Mouse (Mus musculus): Measurements from ENCODE around the gene 1810062G17Rik. TPM values are rescaled to one million over a fixed set of nuclear protein-coding genes. Genes with fewer than 3 reads are reported as not detected.

The 1810062G17Rik gene
- polyA plus RNA-seq, 1 experiment from 2014 or later, result 0.96 TPM

DNA sequence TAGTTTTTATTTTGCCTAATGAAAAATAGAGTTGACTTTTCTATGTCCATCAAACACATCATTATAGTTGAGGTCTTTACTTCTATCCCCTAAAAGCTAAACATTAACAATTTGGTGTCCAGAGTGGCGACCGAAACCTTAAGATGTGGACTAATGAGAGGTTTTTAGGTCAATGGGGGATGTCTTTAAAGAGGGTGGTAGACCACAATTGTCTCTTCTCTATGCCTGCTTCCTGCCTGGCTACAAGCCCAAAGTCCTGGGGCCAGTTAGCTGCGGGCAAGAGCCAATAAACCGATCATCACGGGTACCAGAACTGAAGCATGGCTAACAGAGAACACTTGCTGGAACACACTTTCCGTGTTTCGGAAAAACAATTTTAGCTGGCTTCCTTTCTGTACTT is 15.0 kb upstream of the 1810062G17Rik start:
- H3K27me3 ChIP-seq, result no peaks in the 10 kb centered on the region
- H3K27ac ChIP-seq, result no peak overlapping the region
- H3K4me1 ChIP-seq, result no peaks in the 10 kb centered on the region
- H3K4me3 ChIP-seq, result no peak overlapping the region
- H3K9ac ChIP-seq, result no peak overlapping the region
- WGBS, result 85% methylated on average over 7 of the region's 7 CpGs
- peaks cover 23% of the 10 kb centered on the region; the same call in 1 of the 2 replicates for H3K36me3 ChIP-seq
- no peaks in the 10 kb centered on the region for H3K9me3 ChIP-seq
- H3K4me2 ChIP-seq (replicated peaks), result no peak overlapping the region
- no peak for ATAC-seq (ENCODE audit: insufficient number of reproducible peaks, insufficient read depth, low FRiP score, low TSS enrichment)

DNA sequence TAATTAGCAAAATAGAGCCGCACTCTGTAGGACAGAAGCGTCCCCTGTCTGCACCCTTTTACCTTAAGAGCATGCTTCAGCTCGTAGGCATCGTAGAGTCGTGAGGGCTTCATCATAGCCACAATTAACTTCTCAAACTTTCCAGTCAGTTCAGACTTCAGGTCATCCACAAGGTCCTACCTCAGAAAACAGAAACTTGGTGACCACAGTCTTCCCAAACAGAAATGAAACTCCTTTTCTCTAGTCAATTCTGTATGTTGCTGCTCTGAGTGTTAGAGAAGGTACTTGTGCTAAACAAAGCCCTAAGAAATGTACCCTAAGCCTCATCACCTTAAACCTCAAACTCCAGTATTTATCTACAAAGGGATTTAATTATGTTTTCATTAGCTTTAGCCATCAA is 13.9 kb upstream of the 1810062G17Rik start:
- Histone ChIP-seq H3K9me3 (no peaks in the 10 kb centered on the region), H3K4me2 (replicated peaks) (no peak overlapping the region), H3K27ac (no peak overlapping the region), H3K27me3 (no peaks in the 10 kb centered on the region), H3K4me3 (no peak overlapping the region), H3K36me3 (peaks cover 21% of the 10 kb centered on the region; the same call in 1 of the 2 replicates), H3K9ac (no peak overlapping the region), H3K4me1 (no peaks in the 10 kb centered on the region)
- ATAC-seq (ENCODE audit: insufficient number of reproducible peaks, insufficient read depth, low FRiP score, low TSS enrichment), result no peak
- WGBS, result 81% methylated on average over 5 of the region's 5 CpGs

DNA sequence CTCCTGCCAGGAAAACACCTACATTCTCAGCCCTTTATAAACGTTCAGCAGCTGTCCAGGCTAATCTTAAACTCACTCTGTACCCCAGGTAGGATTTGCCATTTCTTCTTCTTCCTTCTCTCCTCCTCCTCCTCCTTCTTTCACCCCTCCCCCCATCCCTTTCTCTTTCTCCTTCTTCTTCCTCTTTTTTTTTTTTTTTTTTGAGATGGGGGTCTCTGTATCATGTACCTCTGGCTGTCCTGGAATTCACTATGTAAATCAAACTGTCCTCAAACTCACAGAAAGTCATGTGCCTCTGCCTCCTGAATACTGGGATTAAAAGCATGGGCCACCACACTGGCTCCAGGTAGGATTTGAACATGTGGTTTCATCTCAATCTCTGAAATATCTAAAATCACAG is 13.4 kb upstream of the 1810062G17Rik start:
- WGBS, result 30% methylated on average over 1 of the region's 1 CpGs
- no peak overlapping the region for H3K4me3 ChIP-seq

DNA sequence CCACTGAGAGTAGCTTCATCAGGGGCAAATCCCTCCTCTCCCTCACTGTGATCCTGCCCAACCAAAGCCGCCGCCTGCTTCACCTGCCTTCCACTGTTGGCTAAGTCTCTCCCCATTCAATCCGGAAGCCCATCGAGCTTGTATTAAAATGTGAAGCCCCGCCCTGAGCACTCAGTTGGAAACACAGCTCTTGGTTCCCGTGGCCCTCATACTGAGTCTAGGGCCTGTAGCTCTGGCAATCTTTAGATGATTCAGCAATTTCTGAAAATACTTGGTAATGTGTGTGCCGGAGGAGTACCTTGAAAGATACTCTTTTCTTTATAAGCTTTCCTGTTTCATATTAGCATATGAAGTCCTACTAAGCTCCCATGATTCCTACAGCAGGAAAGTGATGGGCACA is 10.2 kb upstream of the 1810062G17Rik start:
- no peak for ATAC-seq (ENCODE audit: insufficient number of reproducible peaks, insufficient read depth, low FRiP score, low TSS enrichment)
- Histone ChIP-seq H3K9me3 (no peaks in the 10 kb centered on the region), H3K36me3 (0 out of 2 replicates have a peak, but pooled peaks cover 4% of the 10 kb centered on the region), H3K9ac (no peak overlapping the region), H3K27me3 (no peaks in the 10 kb centered on the region), H3K4me2 (replicated peaks) (no peak overlapping the region), H3K27ac (no peak overlapping the region), H3K4me1 (no peaks in the 10 kb centered on the region), H3K4me3 (no peak overlapping the region)
- 70% methylated on average over 7 of the region's 7 CpGs for WGBS

More for the DNA sequence above, 13.4 kb upstream of the 1810062G17Rik start:
- peaks cover 16% of the 10 kb centered on the region; the same call in 1 of the 2 replicates for H3K36me3 ChIP-seq
- no peaks in the 10 kb centered on the region for H3K9me3 ChIP-seq
- H3K4me2 ChIP-seq (replicated peaks), result no peak overlapping the region
- no peak overlapping the region for H3K27ac ChIP-seq
- H3K9ac ChIP-seq, result no peak overlapping the region
- no peaks in the 10 kb centered on the region for H3K27me3 ChIP-seq
- ATAC-seq (ENCODE audit: insufficient number of reproducible peaks, insufficient read depth, low FRiP score, low TSS enrichment), result no peak
- no peaks in the 10 kb centered on the region for H3K4me1 ChIP-seq

DNA sequence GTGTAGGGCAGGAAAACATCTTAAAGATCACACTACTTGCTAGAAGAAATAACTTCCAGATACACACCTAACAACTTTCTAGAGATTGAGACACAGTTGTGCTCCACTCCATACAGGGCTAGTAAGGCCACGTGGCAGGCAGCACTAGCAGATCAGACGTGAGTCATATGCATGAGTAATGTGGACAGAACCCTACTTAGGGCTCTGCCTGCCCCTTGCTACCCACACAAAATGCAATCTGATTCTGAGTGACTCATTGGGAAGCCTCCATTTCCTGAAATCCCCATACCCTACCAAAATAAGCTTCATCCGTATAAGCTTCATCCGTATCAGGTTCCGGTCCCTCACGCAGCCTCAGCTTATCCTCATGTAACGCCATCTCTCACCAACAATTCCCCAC is 8.1 kb upstream of the 1810062G17Rik start:
- Histone ChIP-seq H3K9ac (no peak overlapping the region), H3K27me3 (no peaks in the 10 kb centered on the region), H3K4me1 (no peaks in the 10 kb centered on the region), H3K4me2 (replicated peaks) (no peak overlapping the region), H3K4me3 (no peak overlapping the region), H3K27ac (no peak overlapping the region), H3K36me3 (no peaks in the 10 kb centered on the region), H3K9me3 (no peaks in the 10 kb centered on the region)
- 78% methylated on average over 7 of the region's 7 CpGs for WGBS
- ATAC-seq (ENCODE audit: insufficient number of reproducible peaks, insufficient read depth, low FRiP score, low TSS enrichment), result no peak

DNA sequence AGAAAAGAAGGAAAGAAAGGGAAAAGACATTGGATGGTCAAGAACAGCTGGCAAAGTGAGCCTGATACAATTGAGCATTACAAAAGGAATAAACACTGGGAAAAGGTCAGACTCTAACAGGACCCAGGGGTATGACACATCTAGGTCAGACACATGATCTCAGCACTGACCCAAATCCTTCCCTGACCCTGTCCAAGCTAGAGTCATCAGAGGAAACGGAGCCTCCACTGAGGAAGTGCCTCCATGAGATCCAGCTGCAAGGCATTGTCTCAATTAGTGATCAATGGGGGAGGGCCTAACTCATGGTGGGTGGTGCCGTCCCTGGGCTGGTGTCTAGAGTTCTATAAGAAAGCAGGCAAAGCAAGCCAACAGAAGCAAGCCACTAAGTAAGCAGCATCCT is 6.9 kb upstream of the 1810062G17Rik start:
- H3K27me3 ChIP-seq, result no peaks in the 10 kb centered on the region
- H3K36me3 ChIP-seq, result no peaks in the 10 kb centered on the region
- no peaks in the 10 kb centered on the region for H3K4me1 ChIP-seq
- no peak overlapping the region for H3K4me3 ChIP-seq
- H3K9me3 ChIP-seq, result no peaks in the 10 kb centered on the region
- 23% methylated on average over 2 of the region's 2 CpGs for WGBS
- ATAC-seq (ENCODE audit: insufficient number of reproducible peaks, insufficient read depth, low FRiP score, low TSS enrichment), result no peak
- H3K9ac ChIP-seq, result no peak overlapping the region
- no peak overlapping the region for H3K27ac ChIP-seq
- no peak overlapping the region for H3K4me2 ChIP-seq (replicated peaks)

DNA sequence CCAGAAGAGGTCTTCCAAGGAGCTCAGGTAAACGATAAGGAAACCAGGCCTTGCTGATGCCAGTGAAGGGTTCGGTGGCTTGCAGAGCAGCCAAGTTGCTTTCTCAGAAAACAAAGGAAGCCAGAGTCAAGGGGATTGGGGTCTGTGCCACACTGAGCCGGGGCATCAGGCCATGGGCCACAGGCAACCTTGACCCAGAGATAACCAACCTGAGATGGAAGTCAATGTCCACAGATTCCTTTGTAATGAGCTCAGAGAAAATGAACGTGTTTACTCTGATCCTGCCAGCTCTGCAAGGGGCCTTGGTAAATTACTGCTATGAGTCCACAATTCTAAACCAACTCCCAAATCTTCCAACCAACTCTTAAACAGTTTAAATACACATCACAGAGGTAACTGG is 3.9 kb upstream of the 1810062G17Rik start:
- H3K9me3 ChIP-seq, result no peaks in the 10 kb centered on the region
- H3K9ac ChIP-seq, result no peak overlapping the region
- 67% methylated on average over 4 of the region's 4 CpGs for WGBS
- no peak overlapping the region for H3K4me2 ChIP-seq (replicated peaks)
- no peak overlapping the region for H3K4me3 ChIP-seq
- H3K36me3 ChIP-seq, result no peaks in the 10 kb centered on the region
- no peak for ATAC-seq (ENCODE audit: insufficient number of reproducible peaks, insufficient read depth, low FRiP score, low TSS enrichment)
- H3K27me3 ChIP-seq, result no peaks in the 10 kb centered on the region
- peaks cover 7% of the 10 kb centered on the region; the same call in 1 of the 2 replicates for H3K4me1 ChIP-seq
- H3K27ac ChIP-seq, result no peak overlapping the region

DNA sequence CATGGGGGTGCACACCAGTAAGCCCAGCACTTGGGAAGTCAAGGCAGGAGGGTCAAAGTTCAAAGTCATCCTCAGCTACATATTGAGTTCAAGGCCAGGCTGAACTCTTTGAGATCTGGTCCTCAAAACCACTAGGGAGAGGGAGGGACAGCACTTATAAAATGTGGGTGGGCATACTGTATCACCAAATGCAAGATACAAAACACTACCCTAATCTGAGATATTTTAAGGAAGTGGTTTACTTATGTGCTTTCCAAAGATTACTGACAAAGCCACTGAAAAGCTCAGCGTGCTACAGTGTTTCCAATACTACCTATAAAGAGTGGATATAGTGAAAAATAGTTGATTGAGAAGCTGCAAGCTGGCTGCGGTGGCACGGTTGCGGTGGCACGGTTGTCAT is 2.5 kb upstream of the 1810062G17Rik start:
- no peak overlapping the region for H3K4me2 ChIP-seq (replicated peaks)
- H3K27ac ChIP-seq, result no peak overlapping the region
- peaks cover 9% of the 10 kb centered on the region; the same call in 1 of the 2 replicates for H3K4me1 ChIP-seq
- no peak overlapping the region for H3K9ac ChIP-seq
- H3K27me3 ChIP-seq, result no peaks in the 10 kb centered on the region
- H3K9me3 ChIP-seq, result no peaks in the 10 kb centered on the region
- 95% methylated on average over 5 of the region's 5 CpGs for WGBS
- no peaks in the 10 kb centered on the region for H3K36me3 ChIP-seq
- ATAC-seq (ENCODE audit: insufficient number of reproducible peaks, insufficient read depth, low FRiP score, low TSS enrichment), result no peak
- no peak overlapping the region for H3K4me3 ChIP-seq

DNA sequence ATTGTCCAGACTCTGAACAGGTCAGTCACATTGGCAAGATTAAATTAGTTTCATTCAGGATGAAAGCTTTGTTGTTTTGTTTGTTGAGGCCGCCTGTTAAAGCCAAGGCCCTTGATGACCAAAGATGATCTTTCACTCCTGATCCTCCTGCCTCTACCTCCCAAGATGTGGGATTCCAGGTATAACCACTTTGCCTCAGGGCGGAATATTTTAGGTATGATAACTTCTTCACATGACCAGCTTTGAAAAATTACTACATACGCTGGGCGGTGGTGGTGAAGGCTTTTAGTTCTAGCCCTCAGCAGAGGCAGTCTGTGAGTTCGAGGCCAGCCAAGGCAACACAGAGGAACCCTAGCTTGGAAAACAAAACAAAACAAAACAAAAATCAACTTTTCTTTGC is 1.3 kb upstream of the 1810062G17Rik start:
- no peaks in the 10 kb centered on the region for H3K27me3 ChIP-seq
- H3K36me3 ChIP-seq, result no peaks in the 10 kb centered on the region
- ATAC-seq (ENCODE audit: insufficient number of reproducible peaks, insufficient read depth, low FRiP score, low TSS enrichment), result no peak
- no peaks in the 10 kb centered on the region for H3K9me3 ChIP-seq
- peak overlapping the region; percentile 87 for H3K4me2 ChIP-seq (replicated peaks)
- H3K27ac ChIP-seq, result no peak overlapping the region
- H3K9ac ChIP-seq, result no peak overlapping the region
- 0 out of 2 replicates have a peak overlapping the region, but pooled peaks have one; percentile 67 for H3K4me3 ChIP-seq
- WGBS, result 79% methylated on average over 5 of the region's 5 CpGs
- H3K4me1 ChIP-seq, result peaks cover 9% of the 10 kb centered on the region; the same call in 1 of the 2 replicates

DNA sequence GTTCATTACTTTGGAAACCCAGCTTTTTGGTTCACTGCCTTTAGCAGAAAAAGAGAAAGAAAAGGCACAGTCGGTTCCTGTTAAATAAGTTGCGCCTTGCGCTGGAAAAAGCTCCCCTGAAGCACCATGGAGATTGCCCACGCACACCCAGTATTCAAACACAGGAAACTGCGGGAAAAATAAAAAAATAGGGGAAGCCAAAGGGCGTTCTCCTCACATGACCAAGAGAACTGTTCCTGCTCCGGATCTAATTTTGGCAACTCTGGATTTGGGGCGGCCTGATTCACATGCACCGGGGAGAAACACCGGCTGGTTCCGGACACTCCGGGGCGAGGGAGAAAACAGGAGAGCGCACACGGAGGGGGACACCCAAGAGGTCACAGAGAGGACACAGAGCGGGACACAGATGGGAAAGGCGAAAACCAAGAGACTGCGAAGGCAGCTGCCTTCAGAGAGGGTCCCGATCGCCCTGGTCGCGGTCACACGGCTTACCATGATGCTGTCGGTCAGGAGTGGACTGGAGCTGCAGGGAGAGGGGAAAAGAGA is 726 bp upstream of the 1810062G17Rik start:
- Histone ChIP-seq H3K9me3 (no peaks in the 10 kb centered on the region), H3K9ac (peak overlapping the region; percentile 70), H3K36me3 (no peaks in the 10 kb centered on the region), H3K4me2 (replicated peaks) (peak overlapping the region; percentile 87), H3K4me3 (peak overlapping the region; percentile 67), H3K27me3 (no peaks in the 10 kb centered on the region), H3K4me1 (peaks cover 9% of the 10 kb centered on the region; the same call in 1 of the 2 replicates), H3K27ac (peak overlapping the region; percentile 81)
- peak; percentile 42 for ATAC-seq (ENCODE audit: insufficient number of reproducible peaks, insufficient read depth, low FRiP score, low TSS enrichment)
- WGBS, result 2% methylated on average over 24 of the region's 24 CpGs

DNA sequence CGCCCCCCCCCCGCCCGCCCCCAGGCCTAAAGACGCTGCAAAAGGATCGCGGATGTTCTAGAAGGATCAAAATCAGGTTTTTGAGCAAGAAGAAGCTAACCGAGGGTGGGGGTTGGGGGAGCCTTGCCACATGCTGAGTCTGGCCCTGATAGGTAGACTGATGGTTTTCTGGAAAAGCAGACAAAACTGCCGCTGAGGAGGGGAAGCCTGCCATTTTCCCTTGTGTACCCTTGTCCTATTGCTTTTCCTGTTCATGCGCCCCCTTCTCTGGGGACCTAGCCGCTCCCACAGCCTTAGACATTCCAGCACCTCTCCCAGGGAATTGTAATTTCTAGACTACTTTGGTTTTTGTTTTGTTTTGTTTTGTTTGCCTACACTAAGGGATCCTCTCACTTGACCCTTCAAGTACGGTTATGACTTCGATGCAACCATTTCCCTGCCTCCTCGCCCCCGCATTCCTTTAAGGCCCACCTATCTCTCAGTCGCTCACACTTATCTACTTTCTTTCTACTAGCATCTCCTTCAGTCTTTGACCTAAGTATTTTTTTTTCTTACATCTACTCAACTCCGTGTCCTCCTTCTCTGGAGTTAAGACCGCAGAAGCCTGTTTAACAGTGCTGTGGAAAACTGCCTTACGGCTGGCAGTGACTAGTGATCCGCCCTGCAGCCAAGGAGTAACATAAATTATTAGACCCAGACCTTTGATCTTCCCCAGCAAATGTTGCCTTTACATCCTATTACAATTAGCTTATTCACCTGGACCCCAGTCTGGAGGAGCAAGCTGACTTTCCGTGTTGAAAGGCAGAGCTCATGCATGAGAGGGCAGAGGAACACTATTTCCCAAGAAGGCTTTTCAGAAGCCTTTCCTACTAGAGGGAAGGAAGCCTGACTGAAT is 771 bp downstream of the 1810062G17Rik start:
- Histone ChIP-seq H3K4me2 (replicated peaks) (peak overlapping the region; percentile 87), H3K9me3 (no peaks in the 10 kb centered on the region), H3K4me3 (peak overlapping the region; percentile 67), H3K27me3 (no peaks in the 10 kb centered on the region), H3K36me3 (no peaks in the 10 kb centered on the region), H3K27ac (peak overlapping the region; percentile 81), H3K4me1 (peaks cover 10% of the 10 kb centered on the region; the same call in 1 of the 2 replicates), H3K9ac (peak overlapping the region; percentile 70)
- ATAC-seq (ENCODE audit: insufficient number of reproducible peaks, insufficient read depth, low FRiP score, low TSS enrichment), result no peak
- WGBS, result 32% methylated on average over 20 of the region's 20 CpGs

DNA sequence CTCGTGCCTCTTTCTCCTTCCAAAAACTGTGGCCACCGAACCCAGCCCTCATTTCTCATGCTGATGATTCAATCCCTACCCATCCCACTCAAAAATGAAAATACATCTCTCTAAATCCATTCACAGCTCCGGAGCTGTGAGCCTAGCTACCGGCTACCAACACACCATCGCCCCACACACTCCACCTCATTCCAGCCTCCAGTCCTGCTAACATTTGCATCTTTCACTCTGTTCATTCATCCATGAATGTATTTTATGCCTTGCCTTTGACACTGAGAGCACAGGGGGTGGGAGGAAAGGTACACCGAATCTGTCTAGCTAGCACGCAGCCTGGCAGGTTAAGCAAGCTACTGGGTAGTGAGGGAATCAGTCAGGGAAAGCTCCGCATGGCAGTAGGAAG is 3.0 kb downstream of the 1810062G17Rik start:
- ATAC-seq (ENCODE audit: insufficient number of reproducible peaks, insufficient read depth, low FRiP score, low TSS enrichment), result no peak

More for the DNA sequence above, 3.0 kb downstream of the 1810062G17Rik start:
- Histone ChIP-seq H3K9ac (no peak overlapping the region), H3K36me3 (no peaks in the 10 kb centered on the region), H3K27ac (no peak overlapping the region), H3K4me2 (replicated peaks) (no peak overlapping the region), H3K9me3 (no peaks in the 10 kb centered on the region), H3K27me3 (no peaks in the 10 kb centered on the region), H3K4me3 (no peak overlapping the region), H3K4me1 (peaks cover 18% of the 10 kb centered on the region)
- whole genome bisulfite sequencing, result 80% methylated on average over 8 of the region's 8 CpGs
